Mouse (Mus musculus) spleen, adult 2 months (tissue): Measurements from ENCODE around the gene Smarcc1.

Source experiments
- CTCF ChIP-seq: fragments of 200-500 bp; IDR thresholded peaks from 2 replicates; pipeline ENCODE4 v1.5.1; 2011; ENCODE audit warnings: mild to moderate bottlenecking, inconsistent platforms; ENCODE audit not compliant: insufficient read depth, insufficient read length, insufficient replicate concordance; ENCODE audit errors: extremely low read depth
- POLR2A ChIP-seq: fragments of 200-500 bp; IDR thresholded peaks from 2 replicates; pipeline ENCODE4 v1.6.1; 2011; ENCODE audit warnings: low read depth, low read length, inconsistent platforms

DNA sequence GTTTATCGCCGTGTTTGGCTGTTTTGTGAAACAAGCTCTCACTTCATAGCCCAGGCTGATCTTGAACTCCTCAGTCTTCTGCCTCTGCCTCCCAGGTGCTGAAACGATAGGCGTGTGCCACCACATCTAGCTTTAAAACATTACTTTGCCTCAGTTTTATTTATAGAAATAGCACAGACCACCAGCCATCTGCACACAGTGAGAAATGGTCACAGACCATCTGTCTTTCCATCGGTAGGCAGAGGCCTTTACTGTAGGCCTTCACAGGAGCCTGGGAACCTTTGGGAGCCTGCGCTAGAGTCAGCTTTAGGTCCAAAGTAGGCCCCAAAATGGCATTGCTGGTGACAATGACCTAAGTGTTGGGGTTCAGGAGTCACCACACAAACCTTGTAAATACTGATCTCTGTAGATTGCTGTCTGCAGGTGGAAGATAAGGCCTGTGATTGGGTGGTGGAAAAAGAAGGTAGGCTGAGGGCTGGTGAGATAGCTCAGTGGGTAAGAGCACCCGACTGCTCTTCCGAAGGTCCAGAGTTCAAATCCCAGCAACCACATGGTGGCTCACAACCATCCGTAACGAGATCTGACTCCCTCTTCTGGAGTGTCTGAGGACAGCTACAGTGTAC, 166.7 kb downstream of the Smarcc1 start:
- TF ChIP-seq CTCF (no peak), POLR2A (no peak)
